ENCODE assay signal across 41 mouse cellular contexts in genomic region chr10:70237936-70238335, GRCm38 (mm10). TPM values are rescaled to one million over a fixed set of nuclear protein-coding genes. Genes with fewer than 3 reads are reported as not detected.
"Had no signal": no experiment of that assay in that cellular context is flagged by ENCODE, and none has a peak within 500 bp of the region (broad histone marks: within the 10 kb centered on the region; RNA-seq: fewer than 3 reads in every experiment).

No protein-coding gene starts in this region.

- H3K36me3 ChIP-seq: limb, embryonic 10.5 days; limb, embryonic 12.5 days; limb, embryonic 13.5 days; limb, embryonic 15.5 days; liver, embryonic 12.5 days; liver, embryonic 13.5 days; liver, embryonic 15.5 days; lung, embryonic 15.5 days; midbrain, embryonic 10.5 days; midbrain, embryonic 12.5 days; midbrain, embryonic 13.5 days; midbrain, embryonic 15.5 days; neural tube, embryonic 12.5 days had no signal

- H3K4me2 ChIP-seq: limb, embryonic 12.5 days; limb, embryonic 13.5 days; limb, embryonic 15.5 days; liver, embryonic 11.5 days; liver, embryonic 12.5 days; liver, embryonic 13.5 days; liver, embryonic 15.5 days; lung, embryonic 14.5 days; lung, embryonic 15.5 days; midbrain, embryonic 11.5 days; midbrain, embryonic 12.5 days; midbrain, embryonic 13.5 days; midbrain, embryonic 15.5 days; neural tube, embryonic 12.5 days had no signal

- H3K9ac ChIP-seq: limb, embryonic 12.5 days; limb, embryonic 13.5 days; limb, embryonic 15.5 days; liver, embryonic 12.5 days; liver, embryonic 13.5 days; liver, embryonic 14.5 days; liver, embryonic 15.5 days; liver, postnatal 0 days; lung, embryonic 14.5 days; lung, embryonic 15.5 days; midbrain, embryonic 12.5 days; midbrain, embryonic 13.5 days; midbrain, embryonic 15.5 days; neural tube, embryonic 12.5 days had no signal

- H3K27me3 ChIP-seq: liver, embryonic 15.5 days; midbrain, embryonic 15.5 days; neural tube, embryonic 12.5 days had no signal

- DNase-seq: left cerebral cortex, postnatal 4 days; liver; liver, embryonic 13.5 days; liver, postnatal 0 days; lung, adult 18-20 months; lung, adult 2 months; lung, embryonic 14.5 days; lung, postnatal 10 days; lung, postnatal 14 days; lung, postnatal 36 days; lung, postnatal 4 days; midbrain, embryonic 14.5 days had no signal

- H3K9me3 ChIP-seq: limb, embryonic 10.5 days; limb, embryonic 12.5 days; limb, embryonic 13.5 days; limb, embryonic 15.5 days; liver, embryonic 12.5 days; liver, embryonic 13.5 days; liver, embryonic 15.5 days; lung, embryonic 15.5 days; midbrain, embryonic 10.5 days; midbrain, embryonic 12.5 days; midbrain, embryonic 13.5 days; midbrain, embryonic 15.5 days; neural tube, embryonic 12.5 days had no signal

- H3K4me3 ChIP-seq: limb, embryonic 10.5 days; limb, embryonic 12.5 days; limb, embryonic 13.5 days; limb, embryonic 15.5 days; liver, embryonic 12.5 days; liver, embryonic 13.5 days; liver, embryonic 15.5 days; lung, embryonic 15.5 days; megakaryocyte, embryonic 14.5 days; midbrain, embryonic 10.5 days; midbrain, embryonic 12.5 days; midbrain, embryonic 13.5 days; midbrain, embryonic 15.5 days; myocyte; neural tube, embryonic 12.5 days had no signal

- ATAC-seq: liver, embryonic 12.5 days; liver, postnatal 0 days; lung, postnatal 0 days; midbrain, embryonic 13.5 days; midbrain, embryonic 15.5 days; midbrain, embryonic 16.5 days had no signal

- H3K4me1 ChIP-seq: limb, embryonic 10.5 days; limb, embryonic 12.5 days; limb, embryonic 13.5 days; limb, embryonic 15.5 days; liver, embryonic 12.5 days; liver, embryonic 13.5 days; liver, embryonic 15.5 days; lung, embryonic 15.5 days; megakaryocyte, embryonic 14.5 days; midbrain, embryonic 10.5 days; midbrain, embryonic 12.5 days; midbrain, embryonic 13.5 days; midbrain, embryonic 15.5 days; neural tube, embryonic 12.5 days had no signal

- H3K27ac ChIP-seq: limb, embryonic 10.5 days; limb, embryonic 12.5 days; limb, embryonic 13.5 days; limb, embryonic 15.5 days; liver, embryonic 12.5 days; liver, embryonic 13.5 days; liver, embryonic 14.5 days; liver, embryonic 15.5 days; lung, embryonic 15.5 days; macrophage; midbrain, embryonic 10.5 days; midbrain, embryonic 12.5 days; midbrain, embryonic 13.5 days; midbrain, embryonic 15.5 days; neural tube, embryonic 12.5 days had no signal

RNA-seq across cellular contexts. Expression of gene Slc16a9, which starts 7.0 kb away (rescaled TPM):
- total RNA-seq: megakaryocyte-erythroid progenitor cell, adult 5-6 weeks; monocyte, adult 5-6 weeks had no signal

RNA-seq across cellular contexts. Expression of gene Mrln, which starts 33.5 kb away (rescaled TPM):
- total RNA-seq: left cerebral cortex, postnatal 10 days; left cerebral cortex, postnatal 14 days; left cerebral cortex, postnatal 25 days; left cerebral cortex, postnatal 36 days; liver, adult 2 months; megakaryocyte progenitor cell, adult 5-6 weeks; megakaryocyte, adult 5-6 weeks; megakaryocyte-erythroid progenitor cell, adult 5-6 weeks; monocyte, adult 5-6 weeks had no signal
- polyA plus RNA-seq: liver, adult 2 months; lung, embryonic 14.5 days; lung, embryonic 15.5 days; macrophage; midbrain, embryonic 11.5 days; midbrain, embryonic 13.5 days; midbrain, embryonic 14.5 days; midbrain, embryonic 16.5 days had no signal
